Mouse (Mus musculus) liver, postnatal 0 days (tissue): Measurements from ENCODE around the gene Dhx8.

Source experiments
- CTCF ChIP-seq: sonication (generic); IDR thresholded peaks from 2 replicates; pipeline ENCODE4 v1.5.1; 2016; ENCODE audit warnings: antibody characterized with exemption, low read depth
- EP300 ChIP-seq: IDR thresholded peaks from 2 replicates; pipeline ENCODE4 v1.6.1; 2016; ENCODE audit warnings: antibody characterized with exemption, low read depth, mild to moderate bottlenecking

DNA sequence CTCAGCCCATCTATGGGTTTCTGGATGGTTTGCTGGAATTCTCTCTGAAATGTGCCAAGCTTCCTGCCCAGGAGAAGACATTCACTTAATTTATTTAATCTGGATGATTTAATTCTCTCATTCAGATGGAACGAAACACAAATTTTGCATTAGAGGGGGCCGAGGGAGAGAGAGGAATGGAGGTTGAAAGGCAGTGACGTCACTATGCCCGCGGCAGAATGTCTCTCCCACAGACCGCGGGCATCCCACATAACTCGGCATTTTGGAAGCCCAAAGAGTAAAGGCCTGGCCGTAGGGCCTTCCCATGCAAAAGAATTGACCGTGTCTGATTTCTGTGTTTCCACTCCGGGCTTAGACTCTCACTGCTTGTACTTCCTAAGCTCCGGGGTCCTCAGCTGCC lies 74.0 kb downstream of the Dhx8 start:
- TF ChIP-seq CTCF = no peak
- no peak for TF ChIP-seq EP300
